Mouse (Mus musculus) heart, embryonic 14.5 days (tissue): Measurements from ENCODE around the gene Ccng2. TPM values are rescaled to one million over a fixed set of nuclear protein-coding genes. Genes with fewer than 3 reads are reported as not detected.
A peak's percentile ranks its signal among the peaks of the same experiment; 100 is the strongest.

Source experiments
- ATAC-seq: fragments of 200-750 bp; cut with Nextera tagmentation; 2 replicates; pipeline ENCODE4 v1.8.0; 2017; ENCODE audit warnings: low read depth, moderate TSS enrichment; ENCODE audit not compliant: insufficient number of reproducible peaks, insufficient read depth, low FRiP score
- H3K27ac ChIP-seq, 2 experiments: fragments of 200-500 bp in 1 of 2; fragments of 300-500 bp in 1 of 2; sonication (generic) in 1 of 2; replicated peaks in 1 of 2; 2 replicates each; pipeline ENCODE4 v1.5.1; 2012 to 2014; ENCODE audit warnings: low read depth in 2 of 2, low read length in 2 of 2, control low read depth in 1 of 2, mild to moderate bottlenecking in 1 of 2, mixed read lengths in 1 of 2; ENCODE audit not compliant: control insufficient read depth in 1 of 2, insufficient read depth in 1 of 2
- H3K27me3 ChIP-seq: fragments of 300-500 bp; sonication (generic); 2 replicates; pipeline ENCODE4 v1.6.1; 2014; ENCODE audit warnings: mild to moderate bottlenecking, low read length, control low read depth; ENCODE audit not compliant: control insufficient read depth, insufficient read depth
- H3K36me3 ChIP-seq: fragments of 300-500 bp; sonication (generic); 2 replicates; pipeline ENCODE4 v1.6.1; 2014; ENCODE audit warnings: mild to moderate bottlenecking, control low read depth, low read length, mixed read lengths; ENCODE audit not compliant: control insufficient read depth, insufficient read depth
- H3K4me1 ChIP-seq, 2 experiments: fragments of 200-500 bp in 1 of 2; fragments of 300-500 bp in 1 of 2; sonication (generic) in 1 of 2; 2 replicates each; pipeline ENCODE4 v1.6.1; 2012 to 2014; ENCODE audit warnings: low read length in 2 of 2, control low read depth in 1 of 2, mixed read lengths in 1 of 2; ENCODE audit not compliant: control insufficient read depth in 2 of 2, insufficient read depth in 2 of 2
- H3K4me2 ChIP-seq: fragments of 300-500 bp; sonication (generic); 2 replicates; pipeline ENCODE4 v1.6.1; 2014; ENCODE audit warnings: mild to moderate bottlenecking, low read length
- H3K4me3 ChIP-seq, 2 experiments: fragments of 200-500 bp in 1 of 2; fragments of 300-500 bp in 1 of 2; sonication (generic) in 1 of 2; 2 replicates each; pipeline ENCODE4 v1.5.1; 2012 to 2014; ENCODE audit warnings: low read length in 2 of 2, mild to moderate bottlenecking in 2 of 2, control low read depth in 1 of 2, low read depth in 1 of 2, moderate library complexity in 1 of 2; ENCODE audit not compliant: control insufficient read depth in 1 of 2, insufficient read depth in 1 of 2
- H3K9ac ChIP-seq: fragments of 300-500 bp; sonication (generic); 2 replicates; pipeline ENCODE4 v1.6.1; 2014; ENCODE audit warnings: mild to moderate bottlenecking, low read length
- H3K9me3 ChIP-seq: fragments of 300-500 bp; sonication (generic); 2 replicates; pipeline ENCODE4 v1.6.1; 2016; ENCODE audit warnings: low read length, control low read depth; ENCODE audit not compliant: control insufficient read depth
- WGBS: fragments of 180-500 bp; shearing (Covaris S2); extraction: QIAGEN DNeasy Blood & Tissue Kit; methylation state at CpG from one replicate; pipeline ENCODE4 v1.1.7; 2014; 5-methylcytosine and 5-hydroxymethylcytosine counted together
- polyA plus RNA-seq: library from polyadenylated mRNA; unstranded; fragments of >200 nt; fragmentation: Nextera tagmentation; extraction: Ambion mirVana; gene quantifications from 2 replicates; pipeline ENCODE4 v1.2.1, GENCODE M21; 2014

Ccng2 gene
- 43.8 and 44.2 TPM in 2 replicates for polyA plus RNA-seq

DNA sequence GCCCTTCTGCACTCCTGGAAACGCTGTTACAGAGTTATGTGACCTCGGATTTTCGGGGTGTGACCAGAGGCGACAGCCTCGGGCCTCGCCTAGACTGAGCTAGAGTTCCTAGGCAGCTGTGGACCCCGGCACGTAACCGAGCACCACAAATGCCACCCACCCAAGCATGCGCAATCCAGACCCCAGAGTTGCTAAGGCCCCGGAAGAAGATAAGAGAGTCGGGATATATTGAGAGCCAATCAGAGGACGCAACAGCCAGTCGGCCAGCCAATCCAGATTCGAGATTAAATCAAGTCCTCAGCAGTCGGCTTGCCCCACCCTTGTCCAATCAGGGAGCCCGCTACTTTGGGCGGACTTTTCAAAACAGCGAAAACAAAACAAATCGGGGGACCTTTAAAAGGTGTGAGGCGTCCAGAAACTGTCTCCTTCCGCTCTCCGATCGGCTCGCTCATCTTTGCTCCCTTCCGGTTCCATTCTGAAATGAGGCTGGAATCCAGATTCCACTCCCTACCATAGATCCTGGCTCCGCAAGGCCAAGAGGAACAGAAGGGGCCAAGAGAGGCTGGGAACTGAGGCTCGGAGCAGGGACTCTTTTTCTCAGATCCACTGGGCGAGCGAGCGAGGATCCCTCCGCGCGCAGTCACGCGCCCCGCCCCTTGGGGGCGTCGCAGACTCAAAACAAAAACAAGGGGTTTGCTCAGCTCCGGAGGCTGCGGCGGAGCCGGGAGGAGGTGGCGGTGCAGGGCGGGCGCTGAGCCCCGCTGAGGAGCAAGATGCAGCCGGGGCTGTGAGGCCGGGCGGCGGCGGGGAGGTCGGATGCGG, at the start of gene Ccng2:
Gene Ccng2, plus strand, starts transcription at position 375 of the 822 bp plus-strand sequence.
- under 1% methylated on average over 54 of the region's 54 CpGs for WGBS
- Histone ChIP-seq H3K4me2 (peak within 1 kb of the TSS; percentile 69), H3K36me3 (peaks cover 27% of the 10 kb centered on the region), H3K9ac (peak within 1 kb of the TSS; percentile 98), H3K9me3 (no peaks in the 10 kb centered on the region), H3K4me3 (peak within 1 kb of the TSS; percentile 70 to 98), H3K27me3 (no peaks in the 10 kb centered on the region), H3K27ac (peak within 1 kb of the TSS; percentile 96), H3K4me1 (peaks cover 11 to 38% of the 10 kb centered on the region in 2 experiments)
- peak; percentile 96 for ATAC-seq

DNA sequence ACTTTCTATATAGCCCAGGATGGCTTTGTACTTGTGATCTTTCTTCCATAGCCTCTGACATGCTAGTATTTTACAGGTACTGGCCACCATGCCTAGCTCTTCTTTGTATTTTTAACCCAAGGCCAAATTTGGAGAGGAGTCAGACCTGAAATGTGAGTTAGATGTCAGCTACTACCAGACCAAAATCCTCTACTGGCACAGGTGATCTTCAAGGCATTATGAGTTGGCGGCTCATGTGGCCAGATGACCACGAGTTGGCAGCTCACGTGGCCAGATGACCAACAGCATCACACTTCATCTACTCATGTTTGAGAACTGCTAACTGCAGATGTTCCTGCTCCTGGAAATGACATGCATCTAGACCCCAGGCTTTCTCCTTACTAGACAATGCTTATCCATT, 48.7 kb upstream of the Ccng2 start:
- no peaks in the 10 kb centered on the region for H3K4me1 ChIP-seq
- H3K27ac ChIP-seq: no peak overlapping the region
- no peaks in the 10 kb centered on the region for H3K9me3 ChIP-seq
- no peak overlapping the region for H3K4me2 ChIP-seq
- no peaks in the 10 kb centered on the region for H3K27me3 ChIP-seq
- WGBS: 83% methylated on average over 3 of the region's 3 CpGs
- no peak overlapping the region for H3K9ac ChIP-seq
- H3K36me3 ChIP-seq: no peaks in the 10 kb centered on the region
- ATAC-seq: no peak
- H3K4me3 ChIP-seq: no peak overlapping the region

DNA sequence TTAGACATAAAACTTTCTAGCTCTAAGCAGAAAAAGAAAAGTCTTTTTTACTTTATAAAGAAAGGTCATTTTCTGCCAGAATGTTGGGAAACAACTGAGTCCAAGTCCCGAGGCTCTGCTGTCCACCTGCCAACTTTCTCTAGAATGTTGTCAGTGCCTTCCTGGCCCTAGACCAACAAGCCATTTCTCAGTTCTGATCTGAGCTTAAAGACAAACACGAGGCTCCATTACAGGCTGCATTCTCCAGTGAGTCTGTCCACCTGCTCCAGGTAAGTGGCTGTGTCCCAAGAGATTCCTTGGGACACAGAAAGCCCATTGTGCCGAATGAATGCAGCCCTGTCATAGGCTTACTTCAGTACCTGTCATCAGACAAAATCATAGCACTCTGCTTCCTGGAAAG, 45.4 kb upstream of the Ccng2 start:
- no peaks in the 10 kb centered on the region for H3K4me1 ChIP-seq
- ATAC-seq: no peak
- WGBS: 53% methylated on average over 3 of the region's 3 CpGs
- H3K27me3 ChIP-seq: no peaks in the 10 kb centered on the region
- no peak overlapping the region for H3K4me2 ChIP-seq
- no peaks in the 10 kb centered on the region for H3K36me3 ChIP-seq
- no peak overlapping the region for H3K4me3 ChIP-seq
- no peak overlapping the region for H3K27ac ChIP-seq
- H3K9ac ChIP-seq: no peak overlapping the region
- H3K9me3 ChIP-seq: no peaks in the 10 kb centered on the region

DNA sequence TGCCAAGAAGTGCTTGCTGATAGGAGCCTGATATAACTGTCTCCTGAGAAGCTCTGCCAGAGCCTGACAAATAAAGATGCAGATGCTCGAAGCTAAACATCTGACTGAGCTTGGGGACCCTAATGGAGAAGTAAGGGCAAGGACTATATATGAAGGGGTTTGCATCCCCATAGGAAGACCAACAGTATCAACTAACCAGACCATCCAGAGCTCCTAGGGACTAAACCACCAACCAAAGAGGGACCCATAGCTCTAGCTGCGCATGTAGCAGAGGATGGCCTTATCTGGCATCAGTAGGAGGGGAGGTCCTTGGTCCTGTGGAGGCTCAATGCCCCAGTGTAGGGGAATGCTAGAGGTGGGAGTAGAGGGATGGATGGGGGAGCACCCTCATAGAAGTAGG, 42.5 kb upstream of the Ccng2 start:
- no peak for ATAC-seq
- Histone ChIP-seq H3K27me3 (no peaks in the 10 kb centered on the region), H3K27ac (no peak overlapping the region), H3K9me3 (no peaks in the 10 kb centered on the region), H3K4me3 (no peak overlapping the region), H3K36me3 (no peaks in the 10 kb centered on the region), H3K9ac (no peak overlapping the region), H3K4me2 (no peak overlapping the region), H3K4me1 (no peaks in the 10 kb centered on the region)
- WGBS: 56% methylated on average over 2 of the region's 2 CpGs

DNA sequence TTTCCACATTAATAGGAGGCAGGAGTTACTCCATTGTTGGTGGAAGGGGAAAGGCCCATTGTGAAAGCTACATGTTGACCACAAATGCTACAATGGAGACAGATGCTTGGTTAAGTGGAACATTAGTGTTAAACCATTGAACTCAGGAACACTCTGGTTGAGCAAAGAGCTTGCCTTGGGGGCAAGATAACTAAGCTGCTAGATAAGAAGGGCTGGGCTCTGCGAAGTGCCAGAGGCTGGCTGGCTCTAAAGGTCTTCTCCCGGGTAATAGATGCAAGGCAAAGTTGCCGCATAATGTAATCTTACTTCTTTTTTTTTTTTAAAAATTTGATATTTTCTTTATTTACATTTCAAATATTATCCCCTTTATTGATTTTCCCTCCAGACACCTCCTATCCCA, 39.9 kb upstream of the Ccng2 start:
- Histone ChIP-seq H3K9me3 (no peaks in the 10 kb centered on the region), H3K9ac (no peak overlapping the region), H3K4me2 (no peak overlapping the region), H3K36me3 (no peaks in the 10 kb centered on the region), H3K4me3 (no peak overlapping the region), H3K27me3 (no peaks in the 10 kb centered on the region), H3K4me1 (no peaks in the 10 kb centered on the region), H3K27ac (no peak overlapping the region)
- no peak for ATAC-seq
- WGBS: 61% methylated on average over 3 of the region's 3 CpGs

DNA sequence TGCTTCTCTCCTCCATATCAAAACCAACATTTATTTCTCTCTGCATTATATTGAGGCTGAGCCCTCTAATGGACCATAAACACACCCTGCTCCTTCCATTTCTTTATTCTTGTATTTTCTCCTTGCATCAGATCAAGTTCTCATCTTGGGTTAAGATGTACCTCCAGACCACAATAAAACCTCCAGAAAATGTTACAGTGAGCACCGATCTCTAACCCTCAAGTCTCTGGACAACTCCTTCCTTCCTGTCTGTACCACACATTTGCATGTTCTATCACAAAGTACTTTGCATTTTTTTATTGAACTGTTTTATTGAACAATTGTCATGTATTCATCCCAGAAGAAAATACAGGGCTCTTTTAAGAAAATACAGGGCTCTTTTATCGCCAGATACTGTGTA, 37.5 kb upstream of the Ccng2 start:
- Histone ChIP-seq H3K4me3 (no peak overlapping the region), H3K4me1 (no peaks in the 10 kb centered on the region), H3K4me2 (no peak overlapping the region), H3K27me3 (no peaks in the 10 kb centered on the region), H3K9ac (no peak overlapping the region), H3K36me3 (no peaks in the 10 kb centered on the region), H3K9me3 (no peaks in the 10 kb centered on the region), H3K27ac (no peak overlapping the region)
- no peak for ATAC-seq
- 80% methylated on average over 2 of the region's 2 CpGs for WGBS

DNA sequence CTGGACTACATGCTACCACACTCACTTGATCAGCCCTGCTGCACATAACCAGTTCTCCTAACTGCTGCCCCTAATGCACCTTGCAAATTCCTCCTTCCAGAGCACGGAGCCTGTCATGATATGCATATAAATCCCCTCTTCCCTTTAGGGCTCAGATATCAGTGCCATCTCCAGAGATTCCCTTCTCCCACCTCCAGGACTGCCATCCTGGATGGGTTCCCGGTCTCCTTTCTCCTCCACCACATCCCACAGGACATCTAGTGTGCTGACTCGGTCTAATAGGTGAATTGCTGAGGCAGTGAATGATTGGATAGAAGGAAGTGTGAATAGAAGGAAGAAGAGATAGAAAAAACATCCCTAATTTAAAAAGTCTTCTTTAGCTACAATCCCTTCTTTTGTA, 35.3 kb upstream of the Ccng2 start:
- Histone ChIP-seq H3K36me3 (no peaks in the 10 kb centered on the region), H3K4me2 (no peak overlapping the region), H3K27me3 (no peaks in the 10 kb centered on the region), H3K27ac (no peak overlapping the region), H3K4me3 (no peak overlapping the region), H3K9ac (no peak overlapping the region), H3K4me1 (no peaks in the 10 kb centered on the region), H3K9me3 (no peaks in the 10 kb centered on the region)
- ATAC-seq: no peak
- 60% methylated on average over 3 of the region's 3 CpGs for WGBS

DNA sequence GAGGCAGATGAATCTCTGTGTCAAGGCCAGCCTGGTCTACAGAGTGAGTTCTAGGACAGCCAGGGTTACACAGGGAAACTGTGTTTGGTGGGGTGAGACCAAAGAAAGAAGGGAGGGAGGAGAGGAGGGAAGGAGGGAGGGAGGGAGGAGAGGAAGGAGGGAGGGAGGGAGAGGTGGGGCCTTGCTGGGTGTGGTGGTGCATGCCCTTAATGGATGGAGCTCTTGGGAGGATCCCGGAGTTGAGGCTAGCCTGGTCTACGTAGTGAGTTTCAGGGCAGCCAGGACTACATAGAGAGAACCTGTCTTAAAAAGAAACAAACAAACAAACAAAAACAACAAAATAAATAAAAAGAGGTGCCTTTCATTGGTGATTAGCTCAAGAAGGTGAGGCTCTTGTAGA, 34.2 kb upstream of the Ccng2 start:
- Histone ChIP-seq H3K9me3 (no peaks in the 10 kb centered on the region), H3K27ac (no peak overlapping the region), H3K27me3 (no peaks in the 10 kb centered on the region), H3K9ac (no peak overlapping the region), H3K4me2 (no peak overlapping the region), H3K4me1 (no peaks in the 10 kb centered on the region), H3K4me3 (no peak overlapping the region), H3K36me3 (no peaks in the 10 kb centered on the region)
- WGBS: 85% methylated on average over 2 of the region's 2 CpGs
- ATAC-seq: no peak
